Mouse (Mus musculus) embryonic facial prominence, embryonic 12.5 days (tissue): ENCODE measurements around the gene Usp1. TPM values are rescaled to one million over a fixed set of nuclear protein-coding genes. Genes with fewer than 3 reads are reported as not detected.
A peak's percentile ranks its signal among the peaks of the same experiment; 100 is the strongest.
"Not testable (repeated sequence)": the region's sequence is repeated elsewhere in the genome, so short reads cannot be mapped to it uniquely, and the experiment has no call there.

Experiments
- ATAC-seq: fragments of 200-750 bp; cut with Nextera tagmentation; 2 replicates; pipeline ENCODE4 v1.8.0; 2017; ENCODE audit not compliant: insufficient number of reproducible peaks, insufficient read depth, low FRiP score, low TSS enrichment
- H3K27ac ChIP-seq: fragments of 300-500 bp; sonication (generic); 2 replicates; pipeline ENCODE4 v1.5.1; 2016; ENCODE audit warnings: mild to moderate bottlenecking
- H3K27me3 ChIP-seq: fragments of 300-500 bp; sonication (generic); 2 replicates; pipeline ENCODE4 v1.6.1; 2016; ENCODE audit warnings: mild to moderate bottlenecking, moderate library complexity
- H3K36me3 ChIP-seq: fragments of 300-500 bp; sonication (generic); 2 replicates; pipeline ENCODE4 v1.6.1; 2016; ENCODE audit warnings: mild to moderate bottlenecking
- H3K4me1 ChIP-seq: fragments of 300-500 bp; sonication (generic); 2 replicates; pipeline ENCODE4 v1.6.1; 2016
- H3K4me2 ChIP-seq: fragments of 300-500 bp; sonication (generic); replicated peaks from 2 replicates; pipeline ENCODE4 v1.6.1; 2016; ENCODE audit warnings: mild to moderate bottlenecking, moderate library complexity
- H3K4me3 ChIP-seq: fragments of 300-500 bp; sonication (generic); 2 replicates; pipeline ENCODE4 v1.5.1; 2016; ENCODE audit warnings: mild to moderate bottlenecking
- H3K9ac ChIP-seq: fragments of 300-500 bp; sonication (generic); 2 replicates; pipeline ENCODE4 v1.6.1; 2016; ENCODE audit warnings: mild to moderate bottlenecking, moderate library complexity
- H3K9me3 ChIP-seq: fragments of 300-500 bp; sonication (generic); 2 replicates; pipeline ENCODE4 v1.6.1; 2016; ENCODE audit warnings: mild to moderate bottlenecking, moderate library complexity
- WGBS: fragments of 180-500 bp; shearing (Covaris S2); methylation state at CpG from one replicate; pipeline ENCODE4 v1.1.7; 2016; 5-methylcytosine and 5-hydroxymethylcytosine counted together
- polyA plus RNA-seq: library from polyadenylated mRNA; unstranded; fragments of >200 nt; fragmentation: Nextera tagmentation; extraction: Ambion mirVana; gene quantifications from 2 replicates; pipeline ENCODE4 v1.2.1, GENCODE M21; 2016

The Usp1 gene
- polyA plus RNA-seq, 1 experiment from 2014 or later, result 138 TPM

DNA sequence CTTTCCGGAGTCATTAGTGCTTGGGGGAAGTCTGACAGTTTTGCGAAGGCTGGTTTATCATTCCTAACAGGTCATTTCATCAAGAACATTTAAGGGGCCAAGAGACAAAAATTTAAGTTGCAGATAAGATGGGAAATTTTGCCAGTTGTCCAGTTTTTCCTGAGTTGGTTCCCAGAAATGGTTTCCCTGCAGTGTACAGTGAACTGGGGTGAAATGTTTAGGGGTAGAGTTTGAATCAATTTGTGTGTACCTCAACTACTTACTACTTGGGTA is 1.2 kb downstream of the Usp1 start:
- H3K4me3 ChIP-seq, result peak overlapping the region; percentile 97
- peaks cover 9% of the 10 kb centered on the region for H3K4me1 ChIP-seq
- H3K4me2 ChIP-seq, result peak overlapping the region; percentile 69
- no peaks in the 10 kb centered on the region for H3K9me3 ChIP-seq
- peaks cover 2% of the 10 kb centered on the region; the same call in 1 of the 2 replicates for H3K36me3 ChIP-seq
- peak overlapping the region; percentile 94 for H3K9ac ChIP-seq
- 0% methylated on average over 2 of the region's 2 CpGs for WGBS
- H3K27me3 ChIP-seq, result no peaks in the 10 kb centered on the region
- no peak for ATAC-seq
- H3K27ac ChIP-seq, result peak overlapping the region; percentile 100

DNA sequence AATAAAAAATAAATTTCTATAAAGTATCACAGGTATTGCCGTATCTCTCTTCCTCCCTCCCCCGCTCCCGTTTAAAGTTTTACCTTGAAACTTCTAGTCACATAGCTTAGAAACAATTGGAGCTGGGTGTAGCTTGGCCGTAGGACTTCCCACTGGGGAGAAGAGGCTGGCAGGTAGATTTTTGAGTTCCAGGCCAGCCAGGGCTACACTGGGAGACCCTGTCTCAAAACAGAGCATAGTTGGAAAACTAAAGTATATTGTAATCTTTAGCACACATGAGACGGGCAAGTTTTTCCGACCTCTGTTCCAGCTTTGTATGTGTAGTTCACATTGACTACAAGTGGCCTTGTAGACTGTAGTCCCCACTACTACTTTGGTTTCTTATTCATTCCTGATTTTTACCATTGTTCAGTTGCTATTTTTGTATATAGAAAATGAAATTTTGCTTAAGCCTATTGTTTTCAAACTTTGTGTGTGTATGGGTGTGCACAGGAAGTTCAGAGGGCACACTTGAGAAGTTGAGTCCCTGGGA is 1.7 kb downstream of the Usp1 start:
- peak overlapping the region; percentile 94 for H3K9ac ChIP-seq
- ATAC-seq, result no peak
- no peak overlapping the region for H3K27ac ChIP-seq

DNA sequence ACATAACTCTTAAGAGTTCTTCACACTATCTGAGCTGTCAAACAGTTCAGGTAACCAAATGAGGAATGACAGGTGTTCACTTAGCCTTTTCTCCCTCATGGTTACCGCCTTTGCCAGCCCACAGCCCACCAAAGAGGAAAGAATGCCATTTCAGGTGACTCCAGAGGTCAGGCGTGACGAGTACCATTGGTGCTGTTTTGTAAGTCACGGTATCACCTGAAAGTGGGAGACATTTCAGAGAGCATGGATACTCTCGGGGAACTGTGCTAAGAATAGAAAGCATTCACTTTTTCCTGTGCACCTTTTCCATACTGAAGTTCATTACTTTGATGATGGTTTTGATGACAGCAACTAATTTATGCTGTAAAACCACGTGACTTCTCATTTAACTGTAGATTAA is 12.4 kb downstream of the Usp1 start:
- Histone ChIP-seq H3K27me3 (no peaks in the 10 kb centered on the region), H3K27ac (no peak overlapping the region), H3K4me2 (no peak overlapping the region), H3K4me1 (no peaks in the 10 kb centered on the region), H3K36me3 (peaks cover 64% of the 10 kb centered on the region), H3K9me3 (no peaks in the 10 kb centered on the region), H3K4me3 (no peak overlapping the region), H3K9ac (no peak overlapping the region)
- 84% methylated on average over 6 of the region's 6 CpGs for WGBS
- ATAC-seq, result no peak

More for the DNA sequence above, 1.7 kb downstream of the Usp1 start:
- no peaks in the 10 kb centered on the region for H3K27me3 ChIP-seq
- H3K4me1 ChIP-seq, result peaks cover 9% of the 10 kb centered on the region
- no peaks in the 10 kb centered on the region for H3K9me3 ChIP-seq
- H3K4me2 ChIP-seq, result peak overlapping the region; percentile 69
- 23% methylated on average over 6 of the region's 6 CpGs for WGBS
- peaks cover 7% of the 10 kb centered on the region for H3K36me3 ChIP-seq
- peak overlapping the region; percentile 97 for H3K4me3 ChIP-seq

DNA sequence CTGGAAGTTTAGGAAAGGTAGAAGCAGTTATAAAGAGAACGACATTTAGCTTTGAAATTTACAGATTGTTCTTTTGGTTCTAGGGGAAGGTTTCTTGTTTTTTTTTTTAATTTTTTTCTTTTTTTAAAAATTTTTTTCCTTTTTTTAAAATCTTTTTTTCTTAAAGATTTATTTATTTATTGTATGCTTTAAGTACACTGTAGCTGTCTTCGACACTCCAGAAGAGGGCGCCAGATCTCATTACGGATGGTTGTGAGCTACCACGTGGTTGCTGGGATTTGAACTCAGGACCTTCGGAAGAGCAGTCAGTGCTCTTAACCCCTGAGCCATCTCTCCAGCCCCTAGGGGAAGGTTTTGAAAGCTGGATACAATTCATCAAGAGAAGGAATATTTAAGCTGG is 14.6 kb downstream of the Usp1 start:
- WGBS, result 88% methylated on average over 6 of the region's 6 CpGs
- H3K27ac ChIP-seq, H3K4me1 ChIP-seq, H3K9ac ChIP-seq, H3K4me2 ChIP-seq, H3K4me3 ChIP-seq, H3K9me3 ChIP-seq, ATAC-seq, H3K27me3 ChIP-seq: not testable (repeated sequence)
- peaks cover 64% of the 10 kb centered on the region for H3K36me3 ChIP-seq

DNA sequence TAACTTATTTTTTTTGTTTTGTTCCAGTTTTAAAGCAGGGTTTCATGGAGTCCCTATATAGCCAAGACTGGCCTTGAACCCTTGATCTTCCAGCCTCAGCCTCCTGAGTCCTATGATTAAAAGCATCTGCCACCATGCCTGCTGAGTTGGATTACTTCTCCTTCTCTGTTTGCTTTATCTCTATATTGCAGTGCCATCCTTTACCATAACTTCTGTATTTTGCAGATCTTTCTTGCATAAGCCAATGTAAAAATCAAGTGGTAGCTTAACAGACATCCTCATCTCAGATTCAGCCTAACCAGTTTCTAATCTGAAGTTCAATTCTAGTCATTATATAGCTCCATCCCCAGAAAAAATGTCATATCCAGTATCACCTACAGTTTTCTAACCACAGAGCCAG is 27.0 kb downstream of the Usp1 start:
- ATAC-seq, result no peak
- Histone ChIP-seq H3K9ac (no peak overlapping the region), H3K4me2 (no peak overlapping the region), H3K36me3 (0 out of 2 replicates have a peak, but pooled peaks cover 21% of the 10 kb centered on the region), H3K4me1 (no peaks in the 10 kb centered on the region), H3K4me3 (no peak overlapping the region), H3K27ac (no peak overlapping the region), H3K27me3 (no peaks in the 10 kb centered on the region), H3K9me3 (no peaks in the 10 kb centered on the region)

DNA sequence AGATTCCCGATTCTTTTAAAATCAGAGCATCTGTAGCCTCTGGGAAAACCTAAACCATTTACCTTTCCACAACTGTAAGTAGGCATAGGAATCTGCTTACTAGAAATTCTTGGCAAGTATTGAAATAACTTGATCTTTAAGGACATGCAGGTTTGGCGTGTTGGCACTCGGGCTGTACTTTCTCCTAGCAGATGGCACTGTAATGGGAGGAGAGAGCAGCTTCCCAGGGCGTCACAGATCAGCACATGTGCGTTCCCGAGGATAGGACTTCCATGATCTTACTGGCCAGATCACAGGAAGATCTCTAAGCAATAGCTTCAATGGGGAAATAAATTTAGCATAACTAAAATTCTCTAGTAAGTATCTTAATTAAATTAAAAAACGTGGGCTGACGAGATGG is 32.4 kb downstream of the Usp1 start:
- Histone ChIP-seq H3K4me1 (no peaks in the 10 kb centered on the region), H3K27me3 (no peaks in the 10 kb centered on the region), H3K36me3 (peaks cover 45% of the 10 kb centered on the region), H3K4me3 (no peak overlapping the region), H3K4me2 (no peak overlapping the region), H3K9ac (no peak overlapping the region), H3K27ac (no peak overlapping the region), H3K9me3 (no peaks in the 10 kb centered on the region)
- 92% methylated on average over 8 of the region's 8 CpGs for WGBS
- no peak for ATAC-seq

DNA sequence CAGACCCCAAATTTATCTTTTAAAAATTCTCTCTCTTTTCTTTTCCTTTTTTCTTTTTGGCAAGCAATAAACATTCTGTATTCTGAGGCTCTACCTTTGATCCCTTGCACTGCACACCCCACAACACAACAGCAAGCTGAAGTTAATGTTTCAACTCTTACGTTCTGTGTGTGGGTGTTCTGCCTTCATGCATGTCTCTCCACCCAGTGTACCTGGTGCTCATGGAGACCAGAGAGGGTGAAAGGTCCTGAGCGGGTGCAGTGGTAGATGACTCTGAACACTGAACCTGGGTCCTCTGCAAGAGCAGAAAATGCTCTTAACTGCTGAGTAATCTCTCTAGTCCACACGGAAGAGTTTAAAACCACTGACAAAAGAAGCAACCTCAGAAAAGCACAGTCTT is 36.6 kb downstream of the Usp1 start:
- no peak overlapping the region for H3K9ac ChIP-seq
- no peaks in the 10 kb centered on the region for H3K4me1 ChIP-seq
- no peak for ATAC-seq
- peaks cover 48% of the 10 kb centered on the region for H3K36me3 ChIP-seq
- no peak overlapping the region for H3K4me3 ChIP-seq
- WGBS, result 92% methylated on average over 3 of the region's 3 CpGs
- H3K4me2 ChIP-seq, result no peak overlapping the region
- no peaks in the 10 kb centered on the region for H3K27me3 ChIP-seq
- H3K9me3 ChIP-seq, result no peaks in the 10 kb centered on the region
- H3K27ac ChIP-seq, result no peak overlapping the region

DNA sequence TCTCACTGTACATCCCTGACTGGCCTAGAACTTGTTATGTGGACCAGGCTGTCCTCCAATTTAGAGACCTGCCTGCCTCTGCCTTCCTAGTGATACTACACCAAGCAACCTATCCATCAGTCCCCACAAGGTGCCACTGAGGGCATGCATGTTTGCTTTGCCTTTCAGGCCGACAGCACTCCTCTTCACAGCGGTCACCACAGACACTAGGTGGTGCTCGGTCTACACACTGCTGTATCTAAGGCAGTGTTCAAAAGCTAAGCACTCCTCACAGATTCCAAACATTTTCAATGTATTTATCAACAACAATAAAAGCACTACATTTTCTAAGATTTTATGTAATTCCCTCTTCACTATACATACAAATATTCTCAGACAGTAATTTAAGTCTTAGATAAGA is 46.3 kb downstream of the Usp1 start:
- WGBS, result 85% methylated on average over 3 of the region's 3 CpGs

DNA sequence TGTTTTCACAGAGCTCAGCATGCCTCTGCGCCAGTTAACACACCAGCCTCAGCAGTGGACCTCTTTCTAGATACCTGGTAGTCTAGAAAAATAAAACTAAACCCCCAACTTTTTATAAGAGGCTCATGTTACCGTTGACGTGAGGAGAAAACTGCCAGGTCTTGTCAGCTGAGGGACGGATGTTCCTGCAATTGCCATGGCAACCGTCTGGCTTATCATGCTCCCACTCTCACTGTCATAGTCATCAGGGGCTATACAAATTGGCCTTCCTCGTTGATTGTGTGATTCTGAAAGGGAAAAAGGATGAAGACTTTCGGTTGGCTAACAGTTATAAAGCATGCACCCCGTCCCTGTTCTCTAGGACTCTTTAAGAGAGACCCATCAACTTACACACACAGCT is 52.1 kb downstream of the Usp1 start:
- Histone ChIP-seq H3K4me2 (no peak overlapping the region), H3K4me3 (no peak overlapping the region), H3K9ac (no peak overlapping the region), H3K27ac (no peak overlapping the region), H3K36me3 (peaks cover 47% of the 10 kb centered on the region), H3K4me1 (0 out of 2 replicates have a peak, but pooled peaks cover 3% of the 10 kb centered on the region), H3K9me3 (no peaks in the 10 kb centered on the region), H3K27me3 (no peaks in the 10 kb centered on the region)
- ATAC-seq, result no peak
- WGBS, result 65% methylated on average over 8 of the region's 8 CpGs

More for the DNA sequence above, 46.3 kb downstream of the Usp1 start:
- Histone ChIP-seq H3K36me3 (peaks cover 60% of the 10 kb centered on the region), H3K27ac (no peak overlapping the region), H3K4me2 (no peak overlapping the region), H3K4me3 (no peak overlapping the region), H3K4me1 (no peaks in the 10 kb centered on the region), H3K9ac (no peak overlapping the region), H3K9me3 (no peaks in the 10 kb centered on the region), H3K27me3 (no peaks in the 10 kb centered on the region)
- no peak for ATAC-seq

DNA sequence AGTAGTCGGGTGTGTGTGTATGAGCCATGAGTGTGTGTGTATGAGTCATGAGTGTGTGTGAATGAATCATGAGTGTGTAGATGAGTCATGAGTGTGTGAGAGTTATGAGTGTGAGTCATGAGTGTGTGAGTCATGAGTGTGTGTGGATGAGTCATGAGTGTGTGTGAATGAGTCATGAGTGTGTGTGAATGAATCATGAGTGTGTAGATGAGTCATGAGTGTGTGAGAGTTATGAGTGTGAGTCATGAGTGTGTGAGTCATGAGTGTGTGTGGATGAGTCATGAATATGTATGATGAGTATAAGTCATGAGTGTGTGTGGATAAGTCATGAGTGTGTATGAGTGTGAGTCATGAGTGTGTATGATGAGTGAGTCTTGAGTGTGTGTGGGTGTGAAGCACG is 54.7 kb downstream of the Usp1 start:
- ATAC-seq, H3K4me3 ChIP-seq, H3K4me2 ChIP-seq, H3K27me3 ChIP-seq, H3K9me3 ChIP-seq, H3K4me1 ChIP-seq, H3K27ac ChIP-seq, H3K9ac ChIP-seq: not testable (repeated sequence)
- WGBS, result 88% methylated on average over 2 of the region's 2 CpGs
- peaks cover 34% of the 10 kb centered on the region for H3K36me3 ChIP-seq

DNA sequence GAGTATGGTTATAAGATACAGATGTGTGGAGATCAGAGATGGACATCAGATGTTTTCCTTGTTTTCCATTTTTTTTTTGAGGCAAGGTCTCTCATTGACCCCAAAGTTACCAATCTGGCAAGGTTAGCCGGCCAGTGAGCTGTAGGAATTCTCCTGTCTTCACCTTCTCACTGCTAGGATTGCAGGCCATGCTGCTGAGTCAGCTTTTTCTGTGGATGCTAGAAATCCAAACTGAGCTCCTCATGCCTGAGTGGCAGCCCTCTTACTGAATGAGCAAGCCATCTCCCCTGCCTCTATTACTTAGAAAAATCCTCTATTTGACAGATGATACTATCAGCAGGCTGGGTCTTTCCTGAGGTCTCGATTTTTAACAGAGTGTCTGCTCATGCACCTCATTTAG is 55.1 kb downstream of the Usp1 start:
- H3K4me2 ChIP-seq, result no peak overlapping the region
- no peak overlapping the region for H3K27ac ChIP-seq
- 80% methylated on average over 2 of the region's 2 CpGs for WGBS
- no peaks in the 10 kb centered on the region for H3K27me3 ChIP-seq
- H3K36me3 ChIP-seq, result peaks cover 34% of the 10 kb centered on the region
- H3K9me3 ChIP-seq, result no peaks in the 10 kb centered on the region
- no peak overlapping the region for H3K9ac ChIP-seq
- no peak for ATAC-seq
- 0 out of 2 replicates have a peak, but pooled peaks cover 3% of the 10 kb centered on the region for H3K4me1 ChIP-seq
- H3K4me3 ChIP-seq, result no peak overlapping the region

DNA sequence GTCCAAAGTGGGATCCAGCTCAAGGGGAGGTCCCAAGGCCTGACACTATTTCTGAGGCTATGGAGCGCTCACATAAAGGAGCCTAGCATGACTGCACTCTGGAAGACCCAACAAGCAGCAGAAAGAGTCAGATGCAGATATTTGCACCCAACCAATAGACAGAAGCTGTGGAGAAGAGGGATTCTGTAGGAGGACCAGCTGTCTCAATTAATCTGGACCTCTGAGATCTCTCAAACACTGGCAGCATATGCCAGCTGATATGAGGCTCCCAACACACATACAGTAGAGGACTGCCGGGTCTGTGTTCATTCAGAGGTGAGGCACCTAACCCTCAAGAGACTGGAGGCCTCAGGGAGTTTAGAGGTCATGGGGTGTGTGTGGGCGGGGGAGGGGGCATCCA is 56.4 kb downstream of the Usp1 start:
- not testable (repeated sequence) for ATAC-seq

DNA sequence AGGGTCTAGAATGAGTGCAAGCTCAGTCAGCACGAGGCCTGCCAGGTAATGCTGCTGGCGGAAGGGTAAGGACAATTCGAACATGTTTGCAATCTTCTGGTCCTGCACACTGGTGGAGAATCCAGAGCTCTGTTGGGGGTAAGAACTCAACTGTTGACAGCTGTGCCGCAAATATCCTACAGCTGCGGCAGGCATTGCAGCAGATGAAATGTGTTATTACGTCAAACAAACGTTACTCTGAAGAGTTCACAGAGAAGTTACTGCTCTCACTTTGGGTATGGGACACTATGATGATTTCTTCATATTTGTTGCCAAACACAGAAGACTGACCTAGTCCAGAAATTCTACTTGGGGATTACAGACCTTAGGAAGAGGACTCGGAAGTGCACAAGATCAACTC is 61.1 kb downstream of the Usp1 start:
- Histone ChIP-seq H3K9me3 (no peaks in the 10 kb centered on the region), H3K4me2 (no peak overlapping the region), H3K4me1 (0 out of 2 replicates have a peak, but pooled peaks cover 3% of the 10 kb centered on the region), H3K27me3 (no peaks in the 10 kb centered on the region), H3K27ac (no peak overlapping the region), H3K36me3 (peaks cover 35% of the 10 kb centered on the region), H3K9ac (no peak overlapping the region), H3K4me3 (no peak overlapping the region)
- WGBS, result 82% methylated on average over 8 of the region's 8 CpGs
- no peak for ATAC-seq

More for the DNA sequence above, 56.4 kb downstream of the Usp1 start:
- H3K4me2 ChIP-seq, H3K4me1 ChIP-seq, H3K27me3 ChIP-seq, H3K4me3 ChIP-seq, H3K9me3 ChIP-seq, H3K9ac ChIP-seq, H3K27ac ChIP-seq: not testable (repeated sequence)
- WGBS, result 60% methylated on average over 3 of the region's 3 CpGs
- H3K36me3 ChIP-seq, result peaks cover 37% of the 10 kb centered on the region
